Mouse (Mus musculus): ENCODE measurements around the gene Nptxr. TPM values are rescaled to one million over a fixed set of nuclear protein-coding genes. Genes with fewer than 3 reads are reported as not detected.

Nptxr gene
- polyA plus RNA-seq, 2 experiments = 2.6 to 9.3 TPM

DNA sequence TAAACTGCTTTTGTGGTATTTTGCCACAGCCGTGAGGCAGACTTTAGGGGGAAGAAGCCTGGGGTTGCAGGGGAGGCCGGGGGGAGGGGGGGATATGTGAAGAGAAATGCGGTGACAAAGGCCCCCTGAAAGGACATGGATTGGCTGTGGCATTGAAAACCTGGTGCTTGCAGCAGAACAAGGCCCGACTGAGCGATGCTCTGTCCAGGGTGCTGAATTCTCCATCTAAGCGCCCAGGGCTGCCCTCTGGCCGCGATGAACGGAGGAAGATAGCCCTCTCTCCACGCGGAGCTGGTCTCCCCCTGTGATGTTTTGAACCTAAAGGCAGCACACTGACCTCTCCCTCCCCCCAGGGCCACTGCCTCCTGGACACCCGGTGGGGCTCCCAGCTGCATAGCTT is 13.1 kb downstream of the Nptxr start:
- no peaks in the 10 kb centered on the region for H3K9me3 ChIP-seq (ENCODE audit: control insufficient read depth, low read length)
- no peak overlapping the region for H3K27ac ChIP-seq (replicated peaks; ENCODE audit: low read depth, low read length)
- DNase-seq (ENCODE audit: low spot score) = peak; percentile 83
- H3K4me1 ChIP-seq (ENCODE audit: control insufficient read depth, insufficient read depth, low read length) = no peaks in the 10 kb centered on the region
- H3K4me2 ChIP-seq (replicated peaks; ENCODE audit: low read depth, low read length, severe bottlenecking) = no peak overlapping the region
- no peak overlapping the region for H3K4me3 ChIP-seq (replicated peaks; ENCODE audit: low read length)
- no peak overlapping the region for H3K9ac ChIP-seq (ENCODE audit: low read depth, low read length, severe bottlenecking)
- H3K27me3 ChIP-seq (ENCODE audit: control insufficient read depth, insufficient read depth, low read length) = no peaks in the 10 kb centered on the region
- no peak for TF ChIP-seq POLR2A (IDR thresholded peaks at IDR 0.05; ENCODE audit: borderline replicate concordance, extremely low read depth, insufficient read depth, insufficient read length)
- no peak for ATAC-seq (ENCODE audit: low FRiP score, low read depth)
- WGBS = 2% methylated on average over 12 of the region's 12 CpGs
- no peaks in the 10 kb centered on the region for H3K36me3 ChIP-seq (ENCODE audit: control insufficient read depth, insufficient read depth, low read length)

DNA sequence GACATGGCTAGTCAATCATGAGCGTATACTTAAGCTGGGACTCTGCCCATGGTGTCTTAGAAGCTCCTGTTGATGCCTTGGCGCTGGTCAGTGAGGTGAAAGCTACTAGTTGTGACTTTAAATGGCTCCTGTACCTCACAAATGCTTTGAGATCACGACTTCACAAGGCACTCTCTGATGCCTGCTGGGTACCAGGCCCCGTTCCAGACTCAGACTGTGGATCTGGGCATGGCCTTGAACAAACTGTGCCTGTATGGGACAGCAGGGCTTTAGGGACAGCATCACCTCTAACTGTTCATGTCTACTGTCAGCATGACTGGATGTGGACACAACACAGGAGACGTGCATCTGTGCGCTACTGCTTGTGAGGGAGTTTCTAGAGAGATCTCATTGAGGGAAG is 13.7 kb downstream of the Nptxr start:
- TF ChIP-seq POLR2A (IDR thresholded peaks at IDR 0.05; ENCODE audit: borderline replicate concordance, extremely low read depth, insufficient read depth, insufficient read length) = no peak
- no peak for ATAC-seq (ENCODE audit: low FRiP score, low read depth)
- WGBS = 80% methylated on average over 6 of the region's 6 CpGs
- H3K27ac ChIP-seq (replicated peaks; ENCODE audit: low read depth, low read length) = no peak overlapping the region
- H3K36me3 ChIP-seq (ENCODE audit: control insufficient read depth, insufficient read depth, low read length) = no peaks in the 10 kb centered on the region
- no peaks in the 10 kb centered on the region for H3K4me1 ChIP-seq (ENCODE audit: control insufficient read depth, insufficient read depth, low read length)
- no peaks in the 10 kb centered on the region for H3K9me3 ChIP-seq (ENCODE audit: control insufficient read depth, low read length)
- no peak overlapping the region for H3K4me3 ChIP-seq (replicated peaks; ENCODE audit: low read length)
- no peaks in the 10 kb centered on the region for H3K27me3 ChIP-seq (ENCODE audit: control insufficient read depth, insufficient read depth, low read length)
- no peak overlapping the region for H3K4me2 ChIP-seq (replicated peaks; ENCODE audit: low read depth, low read length, severe bottlenecking)
- DNase-seq (ENCODE audit: low spot score) = no peak
- no peak overlapping the region for H3K9ac ChIP-seq (ENCODE audit: low read depth, low read length, severe bottlenecking)

DNA sequence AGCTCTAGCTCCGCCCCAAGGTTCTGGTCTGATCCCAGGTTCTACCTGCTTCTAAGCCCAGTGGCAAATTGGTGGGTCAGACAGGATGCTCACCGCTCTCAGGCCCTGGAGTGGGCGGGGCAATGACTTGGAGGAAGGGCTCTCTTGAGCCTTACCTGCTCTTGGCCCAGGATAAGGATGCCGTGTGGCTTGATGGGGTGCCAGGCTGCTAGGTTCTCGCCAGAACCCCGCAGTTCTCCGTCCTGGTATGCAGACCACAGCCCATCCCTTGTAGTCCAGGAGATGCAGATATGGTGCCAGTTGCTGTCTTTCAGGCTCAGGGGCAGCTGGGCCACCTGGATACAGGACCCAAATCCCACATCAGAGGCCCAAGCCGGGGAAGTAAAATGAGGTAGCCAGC is 14.5 kb downstream of the Nptxr start:
- Histone ChIP-seq H3K36me3 (ENCODE audit: control insufficient read depth, insufficient read depth, low read length) (no peaks in the 10 kb centered on the region), H3K4me3 (replicated peaks; ENCODE audit: low read length) (no peak overlapping the region), H3K27ac (replicated peaks; ENCODE audit: low read depth, low read length) (no peak overlapping the region), H3K9me3 (ENCODE audit: control insufficient read depth, low read length) (no peaks in the 10 kb centered on the region), H3K4me2 (replicated peaks; ENCODE audit: low read depth, low read length, severe bottlenecking) (no peak overlapping the region), H3K9ac (ENCODE audit: low read depth, low read length, severe bottlenecking) (no peak overlapping the region), H3K27me3 (ENCODE audit: control insufficient read depth, insufficient read depth, low read length) (no peaks in the 10 kb centered on the region), H3K4me1 (ENCODE audit: control insufficient read depth, insufficient read depth, low read length) (no peaks in the 10 kb centered on the region)
- WGBS = 50% methylated on average over 8 of the region's 8 CpGs
- ATAC-seq (ENCODE audit: low FRiP score, low read depth) (no peak), DNase-seq (ENCODE audit: low spot score) (no peak)
- no peak for TF ChIP-seq POLR2A (IDR thresholded peaks at IDR 0.05; ENCODE audit: borderline replicate concordance, extremely low read depth, insufficient read depth, insufficient read length)

DNA sequence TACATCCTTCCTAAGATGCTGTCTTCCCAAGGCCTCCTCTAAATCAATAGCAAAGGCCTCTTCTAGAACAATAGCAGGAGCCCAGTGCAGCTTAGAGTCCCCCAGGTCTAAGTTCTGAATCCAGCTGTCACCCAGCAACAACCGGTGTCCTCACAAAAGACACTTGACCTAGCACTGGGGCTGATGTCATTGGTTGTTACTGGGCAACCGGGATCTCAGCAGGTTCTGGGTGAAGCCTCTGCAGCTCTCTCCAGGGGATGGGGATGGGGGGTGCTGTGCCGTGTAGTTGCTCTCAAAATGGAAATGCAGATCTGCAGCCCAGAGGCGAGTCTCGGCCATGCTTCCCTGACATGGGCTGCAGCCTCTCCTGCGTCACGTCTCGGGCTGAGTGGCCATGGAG is 16.8 kb downstream of the Nptxr start:
- no peak for TF ChIP-seq POLR2A (IDR thresholded peaks at IDR 0.05; ENCODE audit: borderline replicate concordance, extremely low read depth, insufficient read depth, insufficient read length)
- ATAC-seq (ENCODE audit: low FRiP score, low read depth) (no peak), DNase-seq (ENCODE audit: low spot score) (no peak)
- H3K4me3 ChIP-seq (replicated peaks; ENCODE audit: low read length) = no peak overlapping the region
- 67% methylated on average over 8 of the region's 8 CpGs for WGBS
- no peak overlapping the region for H3K4me2 ChIP-seq (replicated peaks; ENCODE audit: low read depth, low read length, severe bottlenecking)
- no peaks in the 10 kb centered on the region for H3K27me3 ChIP-seq (ENCODE audit: control insufficient read depth, insufficient read depth, low read length)
- no peak overlapping the region for H3K27ac ChIP-seq (replicated peaks; ENCODE audit: low read depth, low read length)
- H3K4me1 ChIP-seq (ENCODE audit: control insufficient read depth, insufficient read depth, low read length) = no peaks in the 10 kb centered on the region
- H3K36me3 ChIP-seq (ENCODE audit: control insufficient read depth, insufficient read depth, low read length) = no peaks in the 10 kb centered on the region
- no peak overlapping the region for H3K9ac ChIP-seq (ENCODE audit: low read depth, low read length, severe bottlenecking)
- no peaks in the 10 kb centered on the region for H3K9me3 ChIP-seq (ENCODE audit: control insufficient read depth, low read length)

DNA sequence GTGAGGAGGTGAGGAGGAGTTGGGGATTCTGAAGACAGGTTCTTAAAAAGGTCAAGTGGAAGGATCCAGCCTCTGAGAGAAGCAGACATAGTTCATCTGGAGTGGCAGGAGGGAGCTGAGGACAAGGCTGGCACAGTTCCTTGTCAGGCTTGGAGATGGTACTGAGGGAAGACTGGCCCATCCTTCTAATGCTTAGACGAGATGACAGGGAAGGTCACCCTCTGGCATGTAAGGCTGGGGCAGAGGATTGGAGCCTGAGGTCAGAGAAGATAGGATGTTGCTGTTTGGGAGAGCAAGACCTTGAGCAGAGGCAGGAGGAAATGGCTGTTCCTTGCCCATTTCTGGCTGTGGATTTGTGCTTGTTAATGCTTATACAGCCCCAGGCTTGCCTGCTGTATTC is 19.5 kb downstream of the Nptxr start:
- ATAC-seq (ENCODE audit: low FRiP score, low read depth) = no peak
- Histone ChIP-seq H3K27me3 (ENCODE audit: control insufficient read depth, insufficient read depth, low read length) (no peaks in the 10 kb centered on the region), H3K9ac (ENCODE audit: low read depth, low read length, severe bottlenecking) (no peak overlapping the region), H3K9me3 (ENCODE audit: control insufficient read depth, low read length) (no peaks in the 10 kb centered on the region), H3K27ac (replicated peaks; ENCODE audit: low read depth, low read length) (no peak overlapping the region), H3K4me3 (replicated peaks; ENCODE audit: low read length) (no peak overlapping the region), H3K4me1 (ENCODE audit: control insufficient read depth, insufficient read depth, low read length) (no peaks in the 10 kb centered on the region), H3K4me2 (replicated peaks; ENCODE audit: low read depth, low read length, severe bottlenecking) (no peak overlapping the region), H3K36me3 (ENCODE audit: control insufficient read depth, insufficient read depth, low read length) (no peaks in the 10 kb centered on the region)
- no peak for TF ChIP-seq POLR2A (IDR thresholded peaks at IDR 0.05; ENCODE audit: borderline replicate concordance, extremely low read depth, insufficient read depth, insufficient read length)
- no peak for DNase-seq (ENCODE audit: low spot score)
- WGBS = 67% methylated on average over 1 of the region's 1 CpGs

DNA sequence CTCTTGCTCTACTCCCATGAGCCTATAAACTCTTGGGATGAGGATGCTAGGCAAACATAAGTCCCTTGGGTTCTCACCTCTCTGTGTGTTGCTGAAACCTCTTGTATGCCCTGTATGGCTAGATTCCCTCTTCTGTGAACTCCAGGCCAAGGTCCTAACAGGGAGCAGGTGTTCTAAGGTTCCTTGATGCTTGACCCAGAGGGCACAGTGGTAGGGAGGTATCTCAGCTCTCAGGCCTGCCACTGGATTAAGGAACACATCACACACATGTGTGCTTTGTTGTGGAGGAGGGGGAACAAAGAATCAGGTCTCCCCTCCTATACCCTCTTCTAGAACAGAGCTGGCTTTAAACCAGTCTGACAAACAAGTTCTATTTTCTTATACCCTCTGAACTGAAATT is 26.8 kb downstream of the Nptxr start, which contains the start of gene Dnal4:
Dnal4 (minus strand) TSS at position 101 of the 400 bp plus-strand sequence.
- TF ChIP-seq POLR2A (IDR thresholded peaks at IDR 0.05; ENCODE audit: borderline replicate concordance, extremely low read depth, insufficient read depth, insufficient read length) = no peak
- ATAC-seq (ENCODE audit: low FRiP score, low read depth) = no peak
- H3K27me3 ChIP-seq (ENCODE audit: control insufficient read depth, insufficient read depth, low read length) = no peaks in the 10 kb centered on the region

More for the DNA sequence above, 26.8 kb downstream of the Nptxr start, which contains the start of gene Dnal4:
- Histone ChIP-seq H3K4me3 (replicated peaks; ENCODE audit: low read length) (no peak within 1 kb of the TSS), H3K9ac (ENCODE audit: low read depth, low read length, severe bottlenecking) (no peak within 1 kb of the TSS), H3K9me3 (ENCODE audit: control insufficient read depth, low read length) (no peaks in the 10 kb centered on the region), H3K36me3 (ENCODE audit: control insufficient read depth, insufficient read depth, low read length) (no peaks in the 10 kb centered on the region), H3K4me2 (replicated peaks; ENCODE audit: low read depth, low read length, severe bottlenecking) (no peak within 1 kb of the TSS), H3K27ac (replicated peaks; ENCODE audit: low read depth, low read length) (no peak within 1 kb of the TSS), H3K4me1 (ENCODE audit: control insufficient read depth, insufficient read depth, low read length) (peaks cover 13% of the 10 kb centered on the region)
- DNase-seq (ENCODE audit: low spot score) = no peak
